Mouse (Mus musculus): ENCODE measurements at regions not wholly inside any gene's neighbourhood (a gene's known extent, or its start where the extent isn't known, plus 50 kb on each side); places are given as distances from the start of the nearest gene placed in this dataset.
"Not testable (repeated sequence)": the region's sequence is repeated elsewhere in the genome, so short reads cannot be mapped to it uniquely, and the experiment has no call there.

DNA sequence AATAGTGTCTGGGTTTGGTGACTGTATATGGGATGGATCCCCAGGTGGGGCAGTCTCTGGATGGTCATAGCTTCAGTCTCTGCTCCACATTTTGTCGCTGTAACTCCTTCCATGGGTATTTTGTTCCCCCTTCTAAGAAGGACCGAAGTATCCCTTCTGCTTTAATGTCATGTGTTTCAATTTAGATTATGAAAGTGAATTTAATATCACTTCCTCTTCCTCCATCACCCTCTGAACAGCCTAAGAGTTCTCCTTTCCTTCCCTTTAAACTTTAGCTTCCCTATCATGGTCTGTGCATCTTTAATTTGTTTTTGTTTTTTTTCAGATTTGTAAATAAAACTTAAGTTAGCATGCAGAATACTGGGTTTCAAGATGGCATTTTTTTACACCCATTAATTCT is 211.0 kb upstream of the Phyhipl start:
- no peak for DNase-seq (ENCODE audit: low spot score in 2 of 2)

DNA sequence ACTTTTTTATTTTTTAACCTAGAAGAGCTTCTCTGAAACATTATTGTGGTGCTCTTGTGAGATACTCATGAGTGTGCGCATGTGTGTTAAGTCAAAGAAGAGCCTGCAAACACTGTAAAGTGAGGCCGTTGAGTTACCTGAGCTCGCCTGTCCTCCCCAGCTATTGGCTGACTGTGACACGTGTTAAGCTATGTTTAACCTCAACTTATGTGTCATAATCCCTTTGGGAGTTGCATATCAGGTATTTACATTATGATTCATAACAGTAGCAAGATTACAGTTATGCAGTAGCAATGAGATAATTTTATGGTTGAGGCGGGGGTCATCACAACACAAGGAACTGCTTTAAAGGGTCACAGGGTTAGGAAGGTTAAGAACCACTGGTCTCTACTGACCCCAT is 208.9 kb upstream of the Phyhipl start:
- DNase-seq (ENCODE audit: low spot score in 2 of 2): no peak

DNA sequence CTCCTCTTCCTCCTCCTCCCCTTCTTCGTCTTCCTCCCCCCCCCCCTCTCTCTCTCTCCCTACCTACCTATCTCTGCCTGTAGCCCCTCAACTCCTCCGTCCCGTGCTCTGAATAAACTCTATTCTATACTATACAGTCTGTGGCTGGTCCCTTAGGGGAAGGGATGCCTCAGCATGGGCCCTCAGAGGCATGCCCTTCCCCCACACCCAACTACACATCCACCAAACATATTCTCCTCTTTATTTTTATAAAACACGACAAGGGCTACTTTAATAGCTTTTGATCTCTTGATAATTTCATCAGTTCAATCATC is 206.2 kb upstream of the Phyhipl start:
- no peak for DNase-seq (ENCODE audit: low spot score in 2 of 2)

GRCm38 (mm10) chr10:70861131-70862021 is 205.6 kb upstream of the Phyhipl start:
- no peak for DNase-seq (ENCODE audit: low spot score in 2 of 2)

GRCm38 (mm10) chr10:70857155-70857820 is 201.5 kb upstream of the Phyhipl start:
- no peak for DNase-seq (ENCODE audit: low spot score in 2 of 2)

DNA sequence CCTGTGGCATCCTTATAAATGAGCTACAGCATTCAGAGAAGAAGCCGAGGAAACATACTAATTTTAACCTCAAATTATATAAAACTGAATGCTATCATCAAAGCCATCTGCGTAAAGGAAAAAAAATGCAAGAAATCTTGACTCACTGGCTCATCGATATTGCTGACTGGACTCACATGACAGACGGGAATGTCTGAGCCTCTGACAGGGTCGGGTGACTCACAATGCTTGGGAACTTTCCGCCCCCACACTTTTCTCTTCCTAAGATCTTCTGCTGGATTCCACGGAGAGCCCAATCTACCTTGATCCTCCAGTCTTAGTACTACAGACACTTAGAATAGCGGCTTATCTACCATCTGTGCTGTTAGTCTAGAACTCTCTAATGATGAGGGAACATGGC is 200.2 kb upstream of the Phyhipl start:
- DNase-seq (ENCODE audit: low spot score in 2 of 2): no peak

GRCm38 (mm10) chr10:70853614-70854013 is 197.8 kb upstream of the Phyhipl start:
- no peak for DNase-seq (ENCODE audit: low spot score in 2 of 2)

DNA sequence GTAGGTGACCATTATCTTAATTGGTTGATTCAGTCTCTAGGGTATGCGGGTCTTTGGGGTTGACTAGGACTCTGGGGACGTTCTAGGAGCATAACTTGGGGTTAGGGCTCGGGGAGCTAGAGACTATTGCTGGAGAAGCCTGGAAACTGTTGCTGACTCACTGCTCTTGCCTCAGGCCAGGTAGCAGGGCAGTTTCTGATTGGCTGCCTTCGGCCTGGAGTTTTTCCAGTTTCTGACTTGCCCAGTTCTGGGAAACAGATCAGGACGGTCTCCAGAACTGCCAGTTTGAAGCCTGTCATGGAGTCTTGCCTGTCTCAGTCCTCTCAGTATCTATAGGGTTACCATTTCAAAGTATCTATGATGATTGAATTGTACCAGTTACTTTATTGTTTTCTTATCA is 192.4 kb upstream of the Phyhipl start:
- DNase-seq (ENCODE audit: low spot score in 2 of 2): no peak

GRCm38 (mm10) chr10:70847341-70847882 is 191.6 kb upstream of the Phyhipl start:
- DNase-seq (ENCODE audit: low spot score in 2 of 2): no peak

GRCm38 (mm10) chr10:70846281-70847168 is 190.8 kb upstream of the Phyhipl start:
- peak in 1 of 2 experiments; percentile 13 for DNase-seq (ENCODE audit: low spot score in 2 of 2)

GRCm38 (mm10) chr10:70843848-70844247 is 188.1 kb upstream of the Phyhipl start:
- DNase-seq (ENCODE audit: low spot score in 2 of 2): no peak

DNA sequence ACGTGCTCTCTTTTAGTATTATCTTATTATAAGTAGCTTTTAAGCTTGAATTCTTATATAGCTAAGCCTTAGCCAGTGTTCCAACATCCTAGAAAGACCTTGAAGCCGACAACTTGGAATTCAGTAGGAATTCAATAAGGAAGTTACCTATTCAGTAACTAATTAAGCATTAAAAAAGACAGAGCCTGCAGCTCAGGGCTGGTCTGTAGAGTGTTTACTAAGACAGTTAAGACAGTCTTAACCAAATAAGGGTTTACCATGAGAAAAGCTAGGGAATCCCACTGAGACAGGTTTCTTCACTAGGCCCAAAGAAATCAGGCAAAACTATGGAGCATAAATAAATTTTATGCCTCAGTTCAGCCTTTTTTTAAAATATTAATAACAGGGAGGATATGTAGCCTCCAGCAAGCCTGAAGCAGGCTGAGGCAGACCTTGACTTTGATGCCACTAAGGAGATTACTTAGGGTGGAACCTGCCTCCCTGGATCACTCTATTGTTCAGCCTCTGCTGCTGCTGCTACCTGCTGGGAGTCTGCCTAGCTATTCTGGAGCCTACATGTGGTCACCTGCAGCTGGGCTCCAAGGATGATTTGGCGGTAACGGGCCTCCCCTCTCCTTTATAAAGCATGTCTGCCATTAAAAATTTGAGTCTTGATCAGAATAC is 186.5 kb upstream of the Phyhipl start:
- no peak for DNase-seq (ENCODE audit: low spot score in 2 of 2)

- not testable (repeated sequence) for DNase-seq (ENCODE audit: low spot score in 2 of 2)
Observed at GRCm38 (mm10) chr10:70841179-70841578, 185.4 kb upstream of the Phyhipl start.

DNA sequence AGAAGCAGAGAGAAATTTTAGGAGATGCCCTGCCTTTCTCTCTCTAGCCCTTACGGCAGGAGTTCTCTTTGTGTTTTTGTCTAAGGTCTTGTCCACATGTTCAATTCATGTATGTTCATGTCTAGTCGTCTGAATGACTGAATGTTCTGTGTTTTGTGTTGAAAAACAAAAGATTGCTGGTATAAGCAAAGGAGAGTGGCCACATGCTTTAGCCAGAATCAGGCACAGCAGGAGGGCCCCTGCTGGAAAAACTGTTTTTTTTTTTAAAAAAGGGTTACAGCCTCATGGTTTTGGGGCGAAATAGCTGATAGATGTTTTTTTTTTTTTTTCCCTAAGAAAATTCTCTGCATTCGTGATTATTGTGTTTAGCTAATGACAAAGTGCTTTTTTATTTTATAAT is 182.4 kb upstream of the Phyhipl start:
- DNase-seq (ENCODE audit: low spot score in 2 of 2): no peak

DNA sequence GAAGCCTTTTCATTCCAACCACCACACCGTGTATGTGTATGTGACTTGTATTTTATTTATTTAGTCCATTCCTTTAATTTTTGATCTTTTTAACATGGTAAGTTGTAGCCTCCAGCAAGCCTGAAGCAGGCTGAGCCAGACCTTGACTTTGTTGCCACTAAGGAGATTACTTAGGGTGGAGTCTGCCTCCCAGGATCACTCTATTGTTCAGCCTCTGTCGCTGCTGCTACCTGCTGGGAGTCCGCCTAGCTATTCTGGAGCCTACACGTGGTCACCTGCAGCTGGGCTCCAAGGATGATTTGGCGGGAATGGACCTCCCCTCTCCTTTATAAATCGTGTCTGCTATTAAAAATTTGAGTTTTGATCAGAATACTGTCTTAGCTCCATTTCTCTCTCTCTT is 181.6 kb upstream of the Phyhipl start:
- DNase-seq (ENCODE audit: low spot score in 2 of 2): no peak

GRCm38 (mm10) chr10:70832616-70833015 is 176.9 kb upstream of the Phyhipl start:
- no peak for DNase-seq (ENCODE audit: low spot score in 2 of 2)

- DNase-seq (ENCODE audit: low spot score in 2 of 2): no peak
Observed at GRCm38 (mm10) chr10:70828217-70828616, 172.5 kb upstream of the Phyhipl start.

DNA sequence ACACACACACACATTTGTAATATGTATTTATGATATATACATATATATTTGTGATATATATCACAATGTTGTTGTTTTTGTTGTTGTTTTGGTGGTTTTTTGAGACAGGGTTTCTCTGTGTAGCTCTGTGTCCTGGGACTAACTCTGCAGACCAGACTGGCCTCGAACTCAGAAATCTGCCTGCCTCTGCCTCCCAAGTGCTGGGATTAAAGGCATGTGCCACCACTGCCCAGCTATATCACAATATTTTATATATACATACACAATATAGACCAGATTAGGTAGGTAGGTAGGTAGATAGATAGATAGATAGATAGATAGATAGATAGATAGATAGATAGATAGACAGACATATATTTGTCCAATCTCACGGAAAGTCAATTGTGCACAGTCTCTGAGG is 171.8 kb upstream of the Phyhipl start:
- not testable (repeated sequence) for DNase-seq (ENCODE audit: low spot score in 2 of 2)

DNA sequence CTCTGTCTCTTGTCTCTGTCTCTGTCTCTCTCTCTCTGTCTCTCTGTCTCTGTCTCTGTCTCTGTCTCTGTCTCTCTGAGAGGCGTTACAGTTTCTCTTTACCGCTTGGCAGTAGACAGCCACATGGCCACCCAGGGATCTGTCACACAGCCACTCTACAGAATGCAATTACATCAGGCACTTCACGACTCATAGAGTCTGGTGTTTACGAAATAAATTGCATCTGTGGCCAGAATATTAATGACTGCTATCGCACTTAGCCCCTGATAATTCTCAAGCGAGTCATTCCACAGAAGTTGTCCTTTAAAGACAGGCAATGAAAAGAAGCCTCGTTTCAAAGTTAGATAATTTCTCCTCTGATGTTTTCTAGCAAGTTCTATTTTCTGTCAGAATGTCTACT is 170.9 kb upstream of the Phyhipl start:
- DNase-seq (ENCODE audit: low spot score in 2 of 2): no peak

DNA sequence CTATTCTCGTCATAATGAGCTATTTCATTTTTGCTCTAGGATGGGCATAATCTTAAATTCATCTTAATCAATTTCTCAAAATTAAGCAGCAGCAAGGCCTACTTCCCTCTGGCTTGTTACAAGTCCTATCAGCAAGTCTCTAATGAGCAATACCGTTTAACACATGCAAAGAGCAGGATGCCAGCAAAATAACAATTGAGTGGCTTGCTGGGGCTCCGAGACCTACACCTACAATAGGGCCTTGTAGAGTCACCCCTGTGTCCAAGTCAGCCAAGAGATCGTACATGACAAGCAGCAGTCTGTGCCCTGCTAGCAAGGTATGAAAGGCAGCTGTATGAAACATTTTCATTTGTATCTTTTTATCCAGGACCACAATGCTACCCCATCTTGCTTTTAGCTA is 169.7 kb upstream of the Phyhipl start:
- DNase-seq (ENCODE audit: low spot score in 2 of 2): no peak

DNA sequence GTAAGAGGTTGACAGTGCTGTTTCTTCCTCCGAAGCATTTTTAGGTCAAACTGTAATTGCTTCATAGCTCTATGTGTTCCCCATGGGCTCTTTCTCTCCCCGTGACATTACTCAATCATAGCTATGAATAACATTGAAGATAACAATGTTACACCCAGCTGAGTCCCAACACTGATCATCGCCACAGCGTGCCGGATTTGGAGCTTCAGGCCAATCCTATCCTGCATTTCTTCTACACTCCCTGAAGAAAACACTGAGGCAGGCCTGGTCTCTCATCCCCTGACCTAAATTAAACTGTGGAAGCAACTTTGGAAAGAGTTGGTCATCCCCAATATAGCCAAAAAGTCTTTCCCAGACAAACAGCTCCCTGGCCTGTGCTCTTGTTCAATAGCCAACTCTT is 168.7 kb upstream of the Phyhipl start:
- no peak for DNase-seq (ENCODE audit: low spot score in 2 of 2)

DNA sequence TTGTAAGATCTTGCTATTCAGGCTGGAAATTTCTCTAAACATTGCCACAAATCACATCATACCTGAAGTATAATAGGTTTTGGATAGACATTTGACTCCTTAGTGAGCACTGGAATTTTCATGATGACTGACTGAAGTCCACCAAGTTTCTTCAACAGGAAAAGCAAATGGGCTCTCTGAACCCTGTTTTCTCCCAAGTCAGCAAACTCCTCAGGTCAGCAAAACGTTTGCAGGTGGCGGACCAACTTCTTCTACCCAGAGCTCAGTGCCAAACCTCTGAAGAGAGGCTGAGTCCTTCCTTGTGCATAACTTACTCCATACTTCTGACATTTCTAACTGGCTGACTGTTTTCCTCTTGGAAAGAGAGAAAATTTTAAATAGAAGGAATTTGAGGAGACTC is 164.2 kb upstream of the Phyhipl start:
- DNase-seq (ENCODE audit: low spot score in 2 of 2): no peak

Data from spleen, postnatal 10 days (tissue).